Mouse (Mus musculus): Measurements from ENCODE around the gene Nol9. TPM values are rescaled to one million over a fixed set of nuclear protein-coding genes. Genes with fewer than 3 reads are reported as not detected.

The Nol9 gene
- polyA plus RNA-seq, 1 experiment from 2014 or later = 23.4 TPM

GRCm38 (mm10) chr4:152088556-152089120 is 49.5 kb downstream of the Nol9 start:
- Histone ChIP-seq H3K9me3 (ENCODE audit: control insufficient read depth, low read length) (no peaks in the 10 kb centered on the region), H3K4me2 (no peak overlapping the region), H3K36me3 (ENCODE audit: control insufficient read depth, insufficient read depth, low read length) (no peaks in the 10 kb centered on the region), H3K27me3 (ENCODE audit: control insufficient read depth, insufficient read depth, low read length) (no peaks in the 10 kb centered on the region; the same call in 1 of the 2 replicates), H3K27ac (ENCODE audit: low read depth, low read length) (no peak overlapping the region), H3K4me3 (ENCODE audit: low read depth, low read length) (no peak overlapping the region), H3K9ac (ENCODE audit: low read length) (no peak overlapping the region), H3K4me1 (ENCODE audit: control insufficient read depth, insufficient read depth, low read length) (peaks cover 16% of the 10 kb centered on the region)
- DNase-seq (ENCODE audit: low spot score, missing footprints) (no peak), ATAC-seq (ENCODE audit: low FRiP score) (no peak)
- 45% methylated on average over 8 of the region's 8 CpGs for WGBS

GRCm38 (mm10) chr4:152090191-152090590 is 51.1 kb downstream of the Nol9 start:
- Histone ChIP-seq H3K4me1 (ENCODE audit: control insufficient read depth, insufficient read depth, low read length) (peaks cover 16% of the 10 kb centered on the region), H3K27ac (ENCODE audit: low read depth, low read length) (no peak overlapping the region), H3K27me3 (ENCODE audit: control insufficient read depth, insufficient read depth, low read length) (no peaks in the 10 kb centered on the region; the same call in 1 of the 2 replicates), H3K36me3 (ENCODE audit: control insufficient read depth, insufficient read depth, low read length) (no peaks in the 10 kb centered on the region), H3K4me2 (no peak overlapping the region), H3K9ac (ENCODE audit: low read length) (no peak overlapping the region), H3K4me3 (ENCODE audit: low read depth, low read length) (no peak overlapping the region), H3K9me3 (ENCODE audit: control insufficient read depth, low read length) (no peaks in the 10 kb centered on the region)
- ATAC-seq (ENCODE audit: low FRiP score) (no peak), DNase-seq (ENCODE audit: low spot score, missing footprints) (no peak)
- WGBS = 83% methylated on average over 9 of the region's 9 CpGs

- ATAC-seq (ENCODE audit: low FRiP score) = no peak
- Histone ChIP-seq H3K36me3 (ENCODE audit: control insufficient read depth, insufficient read depth, low read length) (no peaks in the 10 kb centered on the region), H3K4me3 (ENCODE audit: low read depth, low read length) (no peak overlapping the region), H3K4me1 (ENCODE audit: control insufficient read depth, insufficient read depth, low read length) (peaks cover 8% of the 10 kb centered on the region), H3K9me3 (ENCODE audit: control insufficient read depth, low read length) (no peaks in the 10 kb centered on the region), H3K27me3 (ENCODE audit: control insufficient read depth, insufficient read depth, low read length) (no peaks in the 10 kb centered on the region), H3K9ac (ENCODE audit: low read length) (no peak overlapping the region), H3K4me2 (no peak overlapping the region), H3K27ac (ENCODE audit: low read depth, low read length) (no peak overlapping the region)
- WGBS = 73% methylated on average over 8 of the region's 8 CpGs
- no peak for DNase-seq (ENCODE audit: low spot score, missing footprints)
Observed at GRCm38 (mm10) chr4:152092751-152093293, 53.7 kb downstream of the Nol9 start.

GRCm38 (mm10) chr4:152094233-152094632 is 55.1 kb downstream of the Nol9 start:
- ATAC-seq (ENCODE audit: low FRiP score) (no peak), DNase-seq (ENCODE audit: low spot score, missing footprints) (no peak)
- H3K9ac ChIP-seq (ENCODE audit: low read length) = no peak overlapping the region
- no peak overlapping the region for H3K4me3 ChIP-seq (ENCODE audit: low read depth, low read length)
- H3K9me3 ChIP-seq (ENCODE audit: control insufficient read depth, low read length) = no peaks in the 10 kb centered on the region
- WGBS = 92% methylated on average over 12 of the region's 12 CpGs
- no peak overlapping the region for H3K27ac ChIP-seq (ENCODE audit: low read depth, low read length)
- H3K27me3 ChIP-seq (ENCODE audit: control insufficient read depth, insufficient read depth, low read length) = no peaks in the 10 kb centered on the region
- no peaks in the 10 kb centered on the region for H3K36me3 ChIP-seq (ENCODE audit: control insufficient read depth, insufficient read depth, low read length)
- H3K4me2 ChIP-seq = no peak overlapping the region
- peaks cover 3% of the 10 kb centered on the region; the same call in 1 of the 2 replicates for H3K4me1 ChIP-seq (ENCODE audit: control insufficient read depth, insufficient read depth, low read length)

- Histone ChIP-seq H3K9me3 (ENCODE audit: control insufficient read depth, low read length) (no peaks in the 10 kb centered on the region), H3K4me1 (ENCODE audit: control insufficient read depth, insufficient read depth, low read length) (peaks cover 3% of the 10 kb centered on the region; the same call in 1 of the 2 replicates), H3K4me3 (ENCODE audit: low read depth, low read length) (no peak overlapping the region), H3K4me2 (no peak overlapping the region), H3K27ac (ENCODE audit: low read depth, low read length) (no peak overlapping the region), H3K27me3 (ENCODE audit: control insufficient read depth, insufficient read depth, low read length) (no peaks in the 10 kb centered on the region), H3K36me3 (ENCODE audit: control insufficient read depth, insufficient read depth, low read length) (no peaks in the 10 kb centered on the region), H3K9ac (ENCODE audit: low read length) (no peak overlapping the region)
- 0 out of 2 replicates have a peak, but pooled peaks have one; percentile 17 for ATAC-seq (ENCODE audit: low FRiP score)
- WGBS = 24% methylated on average over 27 of the region's 27 CpGs
- peak; percentile 96 for DNase-seq (ENCODE audit: low spot score, missing footprints)
Observed at GRCm38 (mm10) chr4:152095937-152096910, 57.1 kb downstream of the Nol9 start.

- 0 out of 2 replicates have a peak, but pooled peaks have one; percentile 12 for ATAC-seq (ENCODE audit: low FRiP score)
- H3K4me3 ChIP-seq (ENCODE audit: low read depth, low read length) = no peak overlapping the region
- no peaks in the 10 kb centered on the region for H3K27me3 ChIP-seq (ENCODE audit: control insufficient read depth, insufficient read depth, low read length)
- 42% methylated on average over 6 of the region's 6 CpGs for WGBS
- H3K4me1 ChIP-seq (ENCODE audit: control insufficient read depth, insufficient read depth, low read length) = peaks cover 3% of the 10 kb centered on the region; the same call in 1 of the 2 replicates
- H3K9ac ChIP-seq (ENCODE audit: low read length) = no peak overlapping the region
- no peaks in the 10 kb centered on the region for H3K9me3 ChIP-seq (ENCODE audit: control insufficient read depth, low read length)
- H3K27ac ChIP-seq (ENCODE audit: low read depth, low read length) = no peak overlapping the region
- no peak for DNase-seq (ENCODE audit: low spot score, missing footprints)
- H3K4me2 ChIP-seq = no peak overlapping the region
- no peaks in the 10 kb centered on the region for H3K36me3 ChIP-seq (ENCODE audit: control insufficient read depth, insufficient read depth, low read length)
Observed at GRCm38 (mm10) chr4:152096927-152097326, 57.8 kb downstream of the Nol9 start.

GRCm38 (mm10) chr4:152097911-152098799 is 59.0 kb downstream of the Nol9 start:
- Histone ChIP-seq H3K4me1 (ENCODE audit: control insufficient read depth, insufficient read depth, low read length) (peaks cover 3% of the 10 kb centered on the region; the same call in 1 of the 2 replicates), H3K27me3 (ENCODE audit: control insufficient read depth, insufficient read depth, low read length) (no peaks in the 10 kb centered on the region), H3K9me3 (ENCODE audit: control insufficient read depth, low read length) (no peaks in the 10 kb centered on the region), H3K4me3 (ENCODE audit: low read depth, low read length) (no peak overlapping the region), H3K36me3 (ENCODE audit: control insufficient read depth, insufficient read depth, low read length) (no peaks in the 10 kb centered on the region), H3K27ac (ENCODE audit: low read depth, low read length) (no peak overlapping the region), H3K9ac (ENCODE audit: low read length) (no peak overlapping the region), H3K4me2 (no peak overlapping the region)
- 22% methylated on average over 11 of the region's 11 CpGs for WGBS
- ATAC-seq (ENCODE audit: low FRiP score) = no peak; the same call in 1 of the 2 replicates
- DNase-seq (ENCODE audit: low spot score, missing footprints) = no peak

- no peak overlapping the region for H3K27ac ChIP-seq (ENCODE audit: low read depth, low read length)
- H3K4me3 ChIP-seq (ENCODE audit: low read depth, low read length) = no peak overlapping the region
- H3K9ac ChIP-seq (ENCODE audit: low read length) = no peak overlapping the region
- ATAC-seq (ENCODE audit: low FRiP score) (no peak), DNase-seq (ENCODE audit: low spot score, missing footprints) (no peak)
- no peak overlapping the region for H3K4me2 ChIP-seq
- H3K27me3 ChIP-seq (ENCODE audit: control insufficient read depth, insufficient read depth, low read length) = no peaks in the 10 kb centered on the region
- no peaks in the 10 kb centered on the region for H3K9me3 ChIP-seq (ENCODE audit: control insufficient read depth, low read length)
- 84% methylated on average over 11 of the region's 11 CpGs for WGBS
- H3K36me3 ChIP-seq (ENCODE audit: control insufficient read depth, insufficient read depth, low read length) = no peaks in the 10 kb centered on the region
- peaks cover 3% of the 10 kb centered on the region; the same call in 1 of the 2 replicates for H3K4me1 ChIP-seq (ENCODE audit: control insufficient read depth, insufficient read depth, low read length)
Observed at GRCm38 (mm10) chr4:152100541-152100940, 61.4 kb downstream of the Nol9 start.
